Mouse (Mus musculus) liver, adult 2 months (tissue): ENCODE measurements around the gene Smc6.

Experiments
- CTCF ChIP-seq: fragments of 200-500 bp; IDR thresholded peaks from 2 replicates; pipeline ENCODE4 v1.5.1; 2011; ENCODE audit warnings: low read depth, low read length, control low read depth
- POLR2A ChIP-seq: fragments of 200-500 bp; IDR thresholded peaks from 2 replicates; pipeline ENCODE4 v1.6.1; 2011; ENCODE audit warnings: low read length, control low read depth; ENCODE audit not compliant: insufficient read depth; ENCODE audit errors: extremely low read depth

DNA sequence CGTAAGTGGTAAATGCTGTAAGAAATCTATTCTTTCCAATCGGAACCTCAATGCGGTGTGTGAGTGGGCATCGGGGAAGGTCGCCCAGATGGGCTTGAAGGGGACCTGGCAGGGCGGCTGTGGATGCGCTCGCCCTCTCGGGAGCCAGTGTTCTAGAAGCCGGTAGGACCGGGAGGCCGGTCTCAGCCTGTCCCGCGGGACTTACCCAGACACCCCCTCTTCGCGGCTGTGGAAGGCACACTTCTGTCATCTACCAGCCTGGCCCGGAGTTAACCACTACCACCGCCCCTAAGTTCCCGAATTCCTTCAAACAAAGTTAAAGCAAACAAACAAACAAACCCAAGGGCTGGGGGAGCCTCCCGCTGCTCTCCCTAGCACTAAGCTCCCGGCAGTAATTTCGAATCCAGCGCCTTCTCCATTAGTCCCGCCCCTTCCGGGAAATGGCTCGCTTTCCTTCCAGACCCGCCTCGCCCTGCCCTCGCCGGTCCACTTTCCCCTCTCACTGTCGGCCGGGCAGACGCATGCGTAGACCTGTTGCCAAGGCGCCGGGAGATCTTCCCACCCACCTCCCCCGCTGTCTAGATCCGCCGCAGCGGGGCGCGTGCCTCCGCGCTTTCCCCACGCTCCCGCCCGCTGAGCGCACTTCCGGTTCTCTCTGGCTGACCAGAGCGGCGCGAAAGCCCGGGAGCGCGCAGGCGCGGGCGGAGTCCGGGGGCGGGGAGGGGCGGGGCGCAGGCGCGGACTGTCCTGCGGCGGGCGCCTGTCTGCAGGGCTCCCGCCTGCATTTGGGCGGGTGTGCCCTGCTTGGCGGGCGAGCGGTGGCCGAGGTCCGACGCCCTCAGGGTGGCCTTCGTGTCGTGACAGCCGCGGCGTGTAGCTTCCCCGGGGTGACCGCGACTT lies at the start of gene Smc6, which contains the start of gene Gen1:
- TF ChIP-seq CTCF (no peak), POLR2A (peak; percentile 90)
